Mouse (Mus musculus) hindbrain, embryonic 10.5 days (tissue): ENCODE results near the gene Olfr461. TPM values are rescaled to one million over a fixed set of nuclear protein-coding genes. Genes with fewer than 3 reads are reported as not detected.
"Not testable (repeated sequence)": the region's sequence is repeated elsewhere in the genome, so short reads cannot be mapped to it uniquely, and the experiment has no call there.

Experiments
- DNase-seq: peaks from one replicate; pipeline ENCODE4 v3.0.0-alpha.2; 2017; ENCODE audit warnings: low spot score
- H3K27ac ChIP-seq: fragments of 300-500 bp; sonication (generic); 2 replicates; pipeline ENCODE4 v1.5.1; 2016; ENCODE audit warnings: mild to moderate bottlenecking, moderate library complexity
- H3K27me3 ChIP-seq: fragments of 300-500 bp; sonication (generic); 2 replicates; pipeline ENCODE4 v1.6.1; 2016; ENCODE audit warnings: mild to moderate bottlenecking; ENCODE audit not compliant: poor library complexity, insufficient read depth, severe bottlenecking
- H3K36me3 ChIP-seq: fragments of 300-500 bp; sonication (generic); 2 replicates; pipeline ENCODE4 v1.6.1; 2016; ENCODE audit warnings: mild to moderate bottlenecking, moderate library complexity
- H3K4me1 ChIP-seq: fragments of 300-500 bp; sonication (generic); replicated peaks from 2 replicates; pipeline ENCODE4 v1.6.1; 2016; ENCODE audit warnings: mild to moderate bottlenecking
- H3K4me3 ChIP-seq: fragments of 300-500 bp; sonication (generic); 2 replicates; pipeline ENCODE4 v1.5.1; 2016; ENCODE audit warnings: mild to moderate bottlenecking, moderate library complexity
- H3K9me3 ChIP-seq: fragments of 300-500 bp; sonication (generic); 2 replicates; pipeline ENCODE4 v1.6.1; 2016; ENCODE audit warnings: mild to moderate bottlenecking, moderate library complexity
- WGBS: fragments of 180-500 bp; shearing (Covaris S2); methylation state at CpG from one replicate; pipeline ENCODE4 v1.1.7; 2016; 5-methylcytosine and 5-hydroxymethylcytosine counted together
- polyA plus RNA-seq: library from polyadenylated mRNA; unstranded; fragments of >200 nt; fragmentation: Nextera tagmentation; extraction: Ambion mirVana; gene quantifications from 2 replicates; pipeline ENCODE4 v1.2.1, GENCODE M21; 2016

The Olfr461 gene
- 0.17 and 0.18 TPM in 2 replicates for polyA plus RNA-seq

DNA sequence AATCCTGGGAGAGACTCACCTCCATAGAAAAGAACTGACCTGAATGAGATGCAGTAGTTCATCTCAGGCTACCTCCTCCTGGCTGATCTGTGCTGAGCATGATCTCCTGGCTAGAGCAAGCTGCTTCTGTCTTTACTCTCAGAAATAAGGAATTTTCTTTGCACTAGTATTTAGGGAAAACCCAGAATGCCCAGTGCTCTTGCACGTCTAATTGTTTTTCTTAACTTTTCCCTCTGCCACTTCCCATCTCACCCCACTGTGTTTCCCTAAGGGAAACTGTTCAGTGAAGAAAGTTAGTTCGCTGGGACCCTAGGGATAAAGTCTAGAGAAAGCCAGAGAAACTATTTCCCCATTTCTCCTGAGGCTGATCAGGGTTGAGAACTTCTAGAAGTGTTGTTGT lies at the start of gene Olfr461:
TSS of gene Olfr461 (minus strand) at position 101 of the 400 bp plus-strand sequence.
- Histone ChIP-seq H3K27me3 (no peaks in the 10 kb centered on the region), H3K36me3 (no peaks in the 10 kb centered on the region), H3K4me1 (no peaks in the 10 kb centered on the region), H3K9me3 (no peaks in the 10 kb centered on the region), H3K27ac (no peak within 1 kb of the TSS), H3K4me3 (no peak within 1 kb of the TSS)
- WGBS: 81% methylated on average over 2 of the region's 2 CpGs
- no peak for DNase-seq

DNA sequence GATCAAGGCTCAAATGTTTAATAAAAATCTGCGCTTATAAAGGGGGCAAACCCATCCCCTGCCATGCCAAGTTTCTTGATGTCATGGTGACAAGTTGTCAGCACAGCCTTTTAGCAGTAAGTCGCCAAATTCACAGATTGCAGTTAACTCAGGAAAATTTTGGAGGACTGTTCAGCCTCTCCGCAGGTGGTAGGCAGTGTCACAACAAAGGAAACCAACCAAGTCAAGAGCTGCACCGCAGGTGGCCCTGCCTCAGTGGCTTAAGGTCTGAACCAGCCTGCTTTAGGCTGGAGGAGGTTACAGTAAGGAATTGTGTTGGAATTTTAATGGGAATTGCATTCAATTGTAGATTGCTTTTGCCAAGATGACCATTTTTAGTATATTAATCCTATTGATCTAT lies 43.7 kb upstream of the Olfr461 start:
- H3K4me1 ChIP-seq, H3K27ac ChIP-seq, H3K9me3 ChIP-seq, H3K36me3 ChIP-seq, H3K4me3 ChIP-seq, DNase-seq, H3K27me3 ChIP-seq: not testable (repeated sequence)
- 32% methylated on average over 4 of the region's 4 CpGs for WGBS

DNA sequence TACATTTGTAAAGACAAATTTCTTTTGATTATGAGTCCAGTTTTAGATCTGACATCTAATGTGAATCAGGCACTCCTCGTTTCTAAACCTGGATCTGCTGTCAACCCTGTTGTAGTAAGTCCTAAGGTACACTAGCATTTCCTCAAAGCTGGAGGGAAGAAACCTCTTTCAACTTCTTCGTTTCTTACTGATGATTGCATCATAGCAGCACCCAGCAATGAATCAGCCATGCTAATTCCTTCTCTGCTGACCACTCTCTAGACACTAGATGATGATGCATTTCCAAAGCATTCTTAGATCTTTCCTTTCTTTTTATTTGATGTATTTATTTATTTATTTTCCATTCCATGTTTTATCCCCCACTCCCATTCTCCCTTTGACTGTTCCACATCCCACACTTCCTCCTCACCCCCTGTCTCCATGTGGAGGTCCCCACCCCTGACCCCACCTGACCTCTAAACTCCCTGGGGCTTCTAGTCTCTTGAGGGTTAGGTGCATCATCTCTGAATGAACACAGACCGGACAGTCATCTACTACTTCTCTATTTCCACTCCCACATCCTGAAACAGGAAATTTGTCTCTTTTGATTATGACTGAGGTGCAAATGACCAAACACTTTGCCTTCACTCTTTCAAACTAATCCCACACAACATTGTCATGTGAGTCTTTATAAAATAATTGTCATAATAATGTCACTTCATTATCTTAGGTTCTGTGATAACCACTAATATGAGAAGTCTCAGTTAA lies 40.1 kb upstream of the Olfr461 start:
- H3K36me3 ChIP-seq: no peaks in the 10 kb centered on the region
- H3K27me3 ChIP-seq: no peaks in the 10 kb centered on the region
- no peak overlapping the region for H3K4me3 ChIP-seq
- WGBS: 75% methylated on average over 3 of the region's 3 CpGs
- H3K27ac ChIP-seq: no peak overlapping the region
- no peaks in the 10 kb centered on the region for H3K4me1 ChIP-seq
- no peaks in the 10 kb centered on the region for H3K9me3 ChIP-seq
- no peak for DNase-seq

DNA sequence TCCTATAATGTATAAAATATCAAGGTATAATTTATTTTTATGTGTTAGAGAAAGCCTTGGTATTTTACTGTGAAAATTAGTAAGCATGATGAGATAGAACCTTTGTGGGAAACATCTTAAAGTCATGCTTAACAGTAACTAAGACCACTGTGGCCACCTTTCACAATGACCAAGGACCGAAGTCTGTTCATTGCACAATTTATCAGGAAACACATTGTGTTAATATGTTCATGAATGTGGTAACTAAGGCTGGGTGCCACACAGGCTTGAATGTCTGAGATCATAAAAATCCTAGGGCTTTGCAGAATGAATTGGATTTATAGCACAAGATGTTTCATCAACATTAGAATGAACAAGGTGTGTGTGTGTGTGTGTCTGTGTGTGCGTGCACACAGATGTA lies 33.5 kb upstream of the Olfr461 start:
- no peaks in the 10 kb centered on the region for H3K9me3 ChIP-seq
- no peak for DNase-seq
- no peaks in the 10 kb centered on the region for H3K4me1 ChIP-seq
- no peak overlapping the region for H3K4me3 ChIP-seq
- H3K27me3 ChIP-seq: no peaks in the 10 kb centered on the region
- WGBS: 93% methylated on average over 2 of the region's 2 CpGs
- no peak overlapping the region for H3K27ac ChIP-seq
- no peaks in the 10 kb centered on the region for H3K36me3 ChIP-seq

DNA sequence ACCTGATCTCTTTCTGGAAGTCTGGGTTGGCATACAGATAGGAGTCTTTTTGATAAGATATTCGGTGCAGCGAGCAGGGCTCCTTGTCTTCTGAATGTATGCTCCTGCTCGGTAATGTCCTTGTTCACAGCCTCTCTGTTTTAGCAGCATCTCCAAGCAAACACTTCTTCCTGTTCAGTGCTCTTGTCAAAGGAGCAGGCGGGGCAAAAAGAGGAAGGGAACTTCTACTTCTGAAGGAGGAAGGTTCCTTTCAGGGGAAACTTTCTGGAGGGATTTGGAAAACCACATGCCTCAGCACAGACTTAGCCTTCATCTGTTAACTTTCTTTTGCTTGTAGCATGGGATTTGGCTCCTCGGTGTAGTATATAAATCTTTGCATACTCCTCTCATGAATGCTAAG lies 30.8 kb upstream of the Olfr461 start, which contains the start of gene Clec5a:
TSS of gene Clec5a (minus strand) at position 177 of the 400 bp plus-strand sequence.
- H3K4me3 ChIP-seq: no peak within 1 kb of the TSS
- no peak for DNase-seq
- no peaks in the 10 kb centered on the region for H3K4me1 ChIP-seq
- H3K27me3 ChIP-seq: no peaks in the 10 kb centered on the region
- H3K9me3 ChIP-seq: no peaks in the 10 kb centered on the region
- no peaks in the 10 kb centered on the region for H3K36me3 ChIP-seq
- H3K27ac ChIP-seq: no peak within 1 kb of the TSS
- 83% methylated on average over 5 of the region's 5 CpGs for WGBS

DNA sequence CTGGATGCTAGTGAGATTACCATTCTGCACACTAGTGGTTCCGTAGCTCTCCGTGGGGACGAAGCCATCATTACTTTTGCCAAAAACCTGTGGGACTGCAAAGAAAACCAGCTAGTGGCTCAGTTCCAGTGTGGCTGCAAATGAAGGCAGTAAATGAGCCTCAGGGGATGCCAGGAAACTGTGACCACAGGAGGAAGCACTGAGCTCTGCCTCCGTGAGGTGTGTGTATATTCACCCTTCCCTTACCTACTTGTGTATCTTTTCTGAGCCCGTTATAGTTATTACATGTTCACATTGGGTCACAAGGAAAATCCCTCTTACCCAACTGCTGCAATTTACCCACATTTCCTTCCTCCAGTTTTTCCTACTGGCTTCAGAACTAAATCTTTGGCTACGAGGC lies 29.5 kb upstream of the Olfr461 start:
- Histone ChIP-seq H3K4me3 (no peak overlapping the region), H3K27ac (no peak overlapping the region), H3K36me3 (no peaks in the 10 kb centered on the region), H3K27me3 (no peaks in the 10 kb centered on the region), H3K9me3 (no peaks in the 10 kb centered on the region), H3K4me1 (no peaks in the 10 kb centered on the region)
- 88% methylated on average over 6 of the region's 6 CpGs for WGBS
- DNase-seq: no peak

DNA sequence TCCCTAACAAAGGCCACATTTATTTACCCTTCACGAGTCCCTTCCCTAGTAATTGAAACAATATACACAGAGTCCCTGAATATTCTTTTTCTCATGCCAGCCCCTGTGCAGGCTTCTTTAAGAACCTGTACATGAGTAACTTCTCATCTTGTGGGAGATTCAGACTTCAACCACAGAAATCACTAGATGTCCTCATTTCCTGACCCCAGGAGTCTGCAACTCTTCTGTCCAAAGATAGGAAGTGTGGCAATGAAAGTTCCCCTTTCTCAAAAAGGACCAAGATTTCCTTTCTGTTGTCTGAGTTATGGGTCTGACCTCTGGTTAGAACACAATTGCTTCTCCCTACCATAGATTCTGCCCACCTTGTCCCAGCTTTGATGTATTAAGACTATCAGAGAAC lies 21.5 kb upstream of the Olfr461 start:
- WGBS: 85% methylated on average over 1 of the region's 1 CpGs
- Histone ChIP-seq H3K4me3 (no peak overlapping the region), H3K27ac (no peak overlapping the region), H3K9me3 (no peaks in the 10 kb centered on the region), H3K27me3 (no peaks in the 10 kb centered on the region), H3K36me3 (no peaks in the 10 kb centered on the region), H3K4me1 (no peaks in the 10 kb centered on the region)
- no peak for DNase-seq

DNA sequence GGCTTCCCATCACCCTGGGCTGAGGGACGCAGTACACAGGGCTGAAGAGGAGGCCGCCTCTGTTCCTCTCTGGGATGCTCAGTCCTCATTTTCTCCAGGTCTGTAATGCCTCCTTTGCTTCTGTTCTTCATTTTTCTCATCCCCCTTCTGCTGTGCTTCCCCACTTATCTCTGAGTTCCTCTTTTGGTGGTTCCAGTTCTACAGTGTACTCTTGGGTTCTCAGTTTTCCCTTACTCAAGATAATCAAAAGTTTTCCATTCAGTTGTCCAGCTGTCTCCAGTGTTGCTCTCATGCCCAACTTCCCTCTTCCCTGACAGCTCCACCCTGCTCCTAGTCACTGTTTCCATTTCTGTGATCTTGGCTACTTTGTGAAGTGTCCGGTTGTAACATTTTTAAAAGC lies 18.8 kb upstream of the Olfr461 start:
- no peaks in the 10 kb centered on the region for H3K4me1 ChIP-seq
- H3K36me3 ChIP-seq: no peaks in the 10 kb centered on the region

DNA sequence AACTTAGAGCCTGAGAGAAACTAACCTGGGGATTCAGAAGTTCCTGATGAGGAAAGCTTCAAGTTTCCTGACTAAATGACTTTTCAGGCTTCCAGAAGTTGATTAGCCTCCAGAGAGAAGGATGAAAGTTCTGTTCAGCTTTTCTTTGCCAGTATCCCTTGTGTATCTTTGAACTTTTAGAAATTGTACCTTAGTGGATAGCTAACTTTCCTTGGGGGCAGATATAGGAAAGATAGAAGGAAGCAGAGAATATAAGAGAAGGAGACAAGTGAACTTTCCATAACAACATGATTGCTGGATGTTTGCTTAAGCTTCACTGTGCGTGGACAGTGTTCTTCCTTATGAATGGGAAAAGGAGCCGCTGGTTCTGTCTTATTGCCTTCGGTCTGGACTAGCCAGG lies 14.3 kb upstream of the Olfr461 start, which contains the start of gene Olfr460:
TSS of gene Olfr460 (plus strand) at position 301 of the 400 bp plus-strand sequence.
- no peaks in the 10 kb centered on the region for H3K4me1 ChIP-seq
- H3K36me3 ChIP-seq: no peaks in the 10 kb centered on the region
- 91% methylated on average over 3 of the region's 3 CpGs for WGBS
- no peak for DNase-seq
- H3K27ac ChIP-seq: no peak within 1 kb of the TSS
- H3K27me3 ChIP-seq: no peaks in the 10 kb centered on the region
- H3K4me3 ChIP-seq: no peak within 1 kb of the TSS
- no peaks in the 10 kb centered on the region for H3K9me3 ChIP-seq

More for the DNA sequence above, 18.8 kb upstream of the Olfr461 start:
- Histone ChIP-seq H3K27me3 (no peaks in the 10 kb centered on the region), H3K4me3 (no peak overlapping the region), H3K27ac (no peak overlapping the region), H3K9me3 (no peaks in the 10 kb centered on the region)
- WGBS: 74% methylated on average over 3 of the region's 3 CpGs
- no peak for DNase-seq

DNA sequence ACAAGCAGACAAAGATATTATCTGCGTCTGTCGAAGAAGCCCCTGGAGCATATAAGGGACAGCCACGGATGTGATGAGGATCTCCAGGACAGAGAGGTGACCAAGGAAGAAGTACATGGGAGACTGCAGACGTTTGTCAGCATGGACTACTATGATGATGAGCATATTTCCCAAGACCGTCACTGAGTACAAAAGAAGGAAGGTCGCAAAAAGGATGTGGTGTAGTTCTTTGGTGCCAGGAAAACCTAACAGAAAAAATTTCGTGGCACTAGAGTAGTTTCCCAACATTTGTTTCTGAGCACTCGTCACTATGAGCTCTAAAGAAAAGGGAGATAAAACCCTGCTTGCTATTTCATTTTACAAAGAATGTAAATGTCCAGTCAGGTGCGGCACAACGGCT lies 10.2 kb downstream of the Olfr461 start:
- WGBS: 83% methylated on average over 10 of the region's 10 CpGs
- Histone ChIP-seq H3K27ac (no peak overlapping the region), H3K4me3 (no peak overlapping the region), H3K27me3 (no peaks in the 10 kb centered on the region), H3K9me3 (no peaks in the 10 kb centered on the region), H3K4me1 (no peaks in the 10 kb centered on the region), H3K36me3 (no peaks in the 10 kb centered on the region)
- no peak for DNase-seq

DNA sequence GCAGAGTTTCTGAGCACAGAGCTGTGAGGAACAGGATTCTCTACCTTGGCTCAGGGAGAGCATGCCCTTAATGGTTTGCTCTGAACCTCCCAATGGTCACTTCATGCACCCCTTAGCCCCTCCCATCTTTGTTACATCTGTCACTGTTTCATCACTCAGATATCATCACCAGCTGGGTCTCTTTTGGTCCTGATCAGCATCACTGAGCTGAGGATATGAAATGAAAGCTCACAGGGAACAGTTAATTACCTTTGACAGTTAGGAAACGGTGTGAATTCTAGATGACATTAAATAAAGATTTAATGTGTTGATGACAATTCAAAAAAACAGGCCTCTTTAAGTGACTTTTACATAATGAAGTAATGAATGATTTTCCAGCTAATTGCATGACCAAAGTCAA lies 35.4 kb downstream of the Olfr461 start, which contains the start of gene Prss37:
TSS of gene Prss37 (minus strand) at position 101 of the 400 bp plus-strand sequence.
- WGBS: 83% methylated on average over 1 of the region's 1 CpGs
- DNase-seq: no peak
- Histone ChIP-seq H3K36me3 (no peaks in the 10 kb centered on the region), H3K4me1 (no peaks in the 10 kb centered on the region), H3K4me3 (no peak within 1 kb of the TSS), H3K9me3 (no peaks in the 10 kb centered on the region), H3K27me3 (no peaks in the 10 kb centered on the region), H3K27ac (no peak within 1 kb of the TSS)

DNA sequence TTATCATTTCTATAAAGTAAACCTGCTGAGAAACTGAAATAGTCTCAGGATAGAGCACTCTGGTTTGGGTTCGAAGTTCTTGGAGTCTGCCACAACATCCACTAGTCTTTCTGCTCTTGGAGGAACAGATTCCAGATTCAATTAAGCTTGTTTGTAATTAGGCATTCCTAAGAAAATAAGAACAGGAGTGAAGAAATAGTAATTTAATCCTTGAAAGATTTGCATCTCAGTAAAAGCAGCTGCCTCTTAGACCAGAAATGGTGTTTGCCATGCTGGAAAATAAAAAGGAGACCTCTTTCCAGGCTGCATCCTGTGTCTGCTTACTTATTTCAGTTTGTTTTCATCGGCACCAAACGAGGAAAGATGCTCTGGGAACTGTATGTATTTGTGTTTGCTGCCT lies 61.6 kb downstream of the Olfr461 start, which contains the start of gene Tas2r108:
TSS of gene Tas2r108 (plus strand) at position 301 of the 400 bp plus-strand sequence.
- 91% methylated on average over 3 of the region's 3 CpGs for WGBS
- H3K4me1 ChIP-seq: no peaks in the 10 kb centered on the region
- no peak for DNase-seq
- no peak within 1 kb of the TSS for H3K4me3 ChIP-seq
- H3K27ac ChIP-seq: no peak within 1 kb of the TSS
- H3K9me3 ChIP-seq: no peaks in the 10 kb centered on the region
- no peaks in the 10 kb centered on the region for H3K36me3 ChIP-seq
- no peaks in the 10 kb centered on the region for H3K27me3 ChIP-seq
